Mouse (Mus musculus) hindbrain, embryonic 10.5 days (tissue): ENCODE measurements around the gene Derl3. TPM values are rescaled to one million over a fixed set of nuclear protein-coding genes. Genes with fewer than 3 reads are reported as not detected.
"Not testable (repeated sequence)": the region's sequence is repeated elsewhere in the genome, so short reads cannot be mapped to it uniquely, and the experiment has no call there.

Experiments used
- DNase-seq: peaks from one replicate; pipeline ENCODE4 v3.0.0-alpha.2; 2017; ENCODE audit warnings: low spot score
- H3K27ac ChIP-seq: fragments of 300-500 bp; sonication (generic); 2 replicates; pipeline ENCODE4 v1.5.1; 2016; ENCODE audit warnings: mild to moderate bottlenecking, moderate library complexity
- H3K27me3 ChIP-seq: fragments of 300-500 bp; sonication (generic); 2 replicates; pipeline ENCODE4 v1.6.1; 2016; ENCODE audit warnings: mild to moderate bottlenecking; ENCODE audit not compliant: poor library complexity, insufficient read depth, severe bottlenecking
- H3K36me3 ChIP-seq: fragments of 300-500 bp; sonication (generic); 2 replicates; pipeline ENCODE4 v1.6.1; 2016; ENCODE audit warnings: mild to moderate bottlenecking, moderate library complexity
- H3K4me1 ChIP-seq: fragments of 300-500 bp; sonication (generic); replicated peaks from 2 replicates; pipeline ENCODE4 v1.6.1; 2016; ENCODE audit warnings: mild to moderate bottlenecking
- H3K4me3 ChIP-seq: fragments of 300-500 bp; sonication (generic); 2 replicates; pipeline ENCODE4 v1.5.1; 2016; ENCODE audit warnings: mild to moderate bottlenecking, moderate library complexity
- H3K9me3 ChIP-seq: fragments of 300-500 bp; sonication (generic); 2 replicates; pipeline ENCODE4 v1.6.1; 2016; ENCODE audit warnings: mild to moderate bottlenecking, moderate library complexity
- WGBS: fragments of 180-500 bp; shearing (Covaris S2); methylation state at CpG from one replicate; pipeline ENCODE4 v1.1.7; 2016; 5-methylcytosine and 5-hydroxymethylcytosine counted together
- polyA plus RNA-seq: library from polyadenylated mRNA; unstranded; fragments of >200 nt; fragmentation: Nextera tagmentation; extraction: Ambion mirVana; gene quantifications from 2 replicates; pipeline ENCODE4 v1.2.1, GENCODE M21; 2016

The Derl3 gene
- polyA plus RNA-seq, 1 experiment from 2014 or later = 1.6 TPM

DNA sequence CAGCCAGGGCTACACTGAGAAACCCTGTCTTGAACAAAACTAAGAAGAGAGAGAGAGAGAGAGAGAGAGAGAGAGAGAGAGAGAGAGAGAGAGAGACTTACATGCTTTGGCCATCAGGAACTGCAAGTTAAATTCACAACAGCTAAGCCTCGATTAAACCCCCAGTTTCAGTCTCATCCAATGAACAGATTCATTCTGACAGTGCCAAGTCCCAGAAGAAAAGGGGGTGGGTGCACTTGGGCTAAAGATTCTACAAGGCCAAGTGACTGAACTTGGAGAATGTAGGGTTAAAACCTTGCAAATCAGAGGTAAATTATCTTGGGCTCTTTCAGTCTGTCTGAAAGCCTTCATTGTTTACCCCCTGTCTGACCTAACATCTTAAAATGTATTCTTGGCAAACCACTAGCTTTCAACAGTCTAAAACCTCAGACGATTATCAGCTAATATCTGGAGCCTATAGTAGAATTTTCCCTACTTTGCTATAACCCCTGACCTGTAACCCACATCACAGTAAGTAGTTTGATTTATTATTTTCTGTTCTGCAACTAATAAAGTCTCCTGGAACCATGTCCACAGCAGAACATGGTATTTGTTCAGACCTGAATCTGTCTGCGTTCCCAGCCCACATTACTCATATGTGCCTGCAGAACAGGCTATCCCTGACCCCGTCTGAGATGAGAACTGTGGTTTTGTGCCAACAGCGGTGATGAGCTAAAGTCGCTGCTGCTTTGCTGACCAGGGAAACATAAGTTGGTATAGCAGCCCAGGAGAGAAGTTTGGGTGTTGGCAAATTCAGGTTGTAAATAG is 12.2 kb upstream of the Derl3 start:
- DNase-seq = no peak
- 68% methylated on average over 6 of the region's 6 CpGs for WGBS
- H3K27me3 ChIP-seq = no peaks in the 10 kb centered on the region
- peaks cover 26% of the 10 kb centered on the region for H3K4me1 ChIP-seq
- no peaks in the 10 kb centered on the region for H3K9me3 ChIP-seq
- H3K4me3 ChIP-seq = no peak overlapping the region
- peak overlapping the region; percentile 74 for H3K27ac ChIP-seq
- H3K36me3 ChIP-seq = no peaks in the 10 kb centered on the region

GRCm38 (mm10) chr10:75881578-75882432 is 11.4 kb upstream of the Derl3 start:
- no peaks in the 10 kb centered on the region for H3K9me3 ChIP-seq
- no peak for DNase-seq
- peak overlapping the region; percentile 16 for H3K4me3 ChIP-seq
- no peaks in the 10 kb centered on the region for H3K36me3 ChIP-seq
- H3K27ac ChIP-seq = peak overlapping the region; percentile 74
- WGBS = 10% methylated on average over 20 of the region's 20 CpGs
- peaks cover 26% of the 10 kb centered on the region for H3K4me1 ChIP-seq
- no peaks in the 10 kb centered on the region for H3K27me3 ChIP-seq

GRCm38 (mm10) chr10:75882433-75883231 is 10.6 kb upstream of the Derl3 start:
- whole genome bisulfite sequencing = 7% methylated on average over 15 of the region's 15 CpGs
- DNase-seq = no peak
- H3K27ac ChIP-seq = peak overlapping the region; percentile 74

GRCm38 (mm10) chr10:75883232-75883552 is 10.0 kb upstream of the Derl3 start:
- Histone ChIP-seq H3K27me3 (no peaks in the 10 kb centered on the region), H3K36me3 (no peaks in the 10 kb centered on the region), H3K9me3 (no peaks in the 10 kb centered on the region), H3K27ac (peak overlapping the region; percentile 74; the same call in 1 of the 2 replicates), H3K4me1 (peaks cover 26% of the 10 kb centered on the region), H3K4me3 (peak overlapping the region; percentile 32)
- DNase-seq = peak; percentile 76
- 2% methylated on average over 10 of the region's 10 CpGs for WGBS

More at GRCm38 (mm10) chr10:75882433-75883231, 10.6 kb upstream of the Derl3 start:
- H3K4me3 ChIP-seq = peak overlapping the region; percentile 32
- peaks cover 26% of the 10 kb centered on the region for H3K4me1 ChIP-seq
- H3K9me3 ChIP-seq = no peaks in the 10 kb centered on the region
- no peaks in the 10 kb centered on the region for H3K27me3 ChIP-seq
- no peaks in the 10 kb centered on the region for H3K36me3 ChIP-seq

DNA sequence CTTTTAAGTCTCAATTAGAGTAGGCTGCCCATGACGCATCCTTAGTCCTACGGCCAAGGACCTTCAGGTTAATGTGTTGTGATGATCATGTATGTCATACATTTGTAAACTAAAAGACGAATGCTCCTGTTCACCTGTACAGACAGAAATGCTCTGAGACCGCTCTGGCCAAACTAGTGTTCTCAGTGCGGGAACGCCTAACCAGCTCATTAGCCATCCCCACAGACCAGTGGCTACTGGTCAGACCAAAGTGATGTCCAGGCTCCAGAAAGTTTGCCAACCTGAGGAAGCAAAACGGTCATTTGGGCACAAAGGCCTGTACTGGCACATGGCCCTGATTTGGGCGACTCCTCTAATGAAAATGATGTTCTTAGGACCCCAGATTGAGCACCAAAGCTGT is 8.5 kb upstream of the Derl3 start:
- no peaks in the 10 kb centered on the region for H3K27me3 ChIP-seq
- no peak for DNase-seq
- H3K4me1 ChIP-seq = peaks cover 38% of the 10 kb centered on the region
- no peaks in the 10 kb centered on the region for H3K36me3 ChIP-seq
- no peak overlapping the region for H3K27ac ChIP-seq
- no peaks in the 10 kb centered on the region for H3K9me3 ChIP-seq
- 94% methylated on average over 8 of the region's 8 CpGs for WGBS
- H3K4me3 ChIP-seq = no peak overlapping the region

- not testable (repeated sequence) for DNase-seq, H3K4me3 ChIP-seq, H3K36me3 ChIP-seq, H3K27ac ChIP-seq, H3K9me3 ChIP-seq, H3K27me3 ChIP-seq
- 92% methylated on average over 5 of the region's 5 CpGs for WGBS
- peaks cover 25% of the 10 kb centered on the region for H3K4me1 ChIP-seq
Observed at GRCm38 (mm10) chr10:75887504-75887903, 5.7 kb upstream of the Derl3 start.

DNA sequence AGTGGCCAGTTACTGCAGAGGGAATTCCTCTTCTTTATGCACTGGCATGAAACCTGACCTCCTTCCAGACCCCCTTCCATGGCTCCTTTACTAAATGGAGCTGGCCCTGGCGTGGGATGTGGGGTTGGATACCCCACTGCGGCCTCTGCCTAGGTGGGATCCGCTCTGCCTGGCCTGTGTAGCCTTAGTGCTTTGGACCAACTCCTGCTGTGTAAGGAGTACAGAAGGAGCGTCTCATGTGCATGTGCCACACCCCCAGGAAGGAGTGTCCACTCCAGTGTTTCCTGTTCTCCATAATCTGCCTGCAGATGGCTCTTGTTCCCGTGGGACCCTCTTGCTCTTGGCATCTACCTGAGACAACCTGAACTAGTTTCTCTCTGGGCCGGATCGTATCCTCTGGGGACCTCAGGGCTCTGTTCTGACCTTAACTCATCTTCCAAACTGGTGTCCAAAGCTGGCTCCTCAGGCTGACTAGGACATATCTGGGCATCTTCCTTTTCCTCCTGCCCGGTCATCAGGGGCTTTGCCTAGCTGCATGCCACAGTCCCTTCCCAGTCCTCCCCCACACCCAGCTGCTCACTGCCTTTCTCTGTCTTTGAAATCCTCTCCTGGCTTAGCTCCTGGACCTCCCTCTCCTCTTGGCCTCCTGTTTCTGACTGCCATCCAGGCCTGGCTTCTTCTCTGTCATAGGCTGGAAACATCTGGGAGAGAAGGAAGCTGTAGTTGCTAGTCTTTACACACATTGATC is 3.6 kb upstream of the Derl3 start:
- Histone ChIP-seq H3K4me1 (peaks cover 38% of the 10 kb centered on the region), H3K27me3 (no peaks in the 10 kb centered on the region), H3K27ac (peak overlapping the region; percentile 13; the same call in 1 of the 2 replicates), H3K9me3 (no peaks in the 10 kb centered on the region), H3K36me3 (peaks cover 13% of the 10 kb centered on the region), H3K4me3 (no peak overlapping the region)
- DNase-seq = no peak
- 49% methylated on average over 8 of the region's 8 CpGs for WGBS

GRCm38 (mm10) chr10:75894601-75895000 is 1.4 kb downstream of the Derl3 start:
- 81% methylated on average over 6 of the region's 6 CpGs for WGBS
- no peak for DNase-seq
- Histone ChIP-seq H3K4me3 (no peak overlapping the region), H3K27me3 (no peaks in the 10 kb centered on the region), H3K4me1 (peaks cover 37% of the 10 kb centered on the region), H3K27ac (no peak overlapping the region), H3K36me3 (peaks cover 63% of the 10 kb centered on the region), H3K9me3 (no peaks in the 10 kb centered on the region)

GRCm38 (mm10) chr10:75895730-75896129 is 2.5 kb downstream of the Derl3 start:
- Histone ChIP-seq H3K27me3 (no peaks in the 10 kb centered on the region), H3K27ac (no peak overlapping the region), H3K9me3 (no peaks in the 10 kb centered on the region), H3K36me3 (peaks cover 74% of the 10 kb centered on the region), H3K4me3 (no peak overlapping the region), H3K4me1 (peaks cover 31% of the 10 kb centered on the region)
- DNase-seq = no peak
- WGBS = 99% methylated on average over 5 of the region's 5 CpGs

DNA sequence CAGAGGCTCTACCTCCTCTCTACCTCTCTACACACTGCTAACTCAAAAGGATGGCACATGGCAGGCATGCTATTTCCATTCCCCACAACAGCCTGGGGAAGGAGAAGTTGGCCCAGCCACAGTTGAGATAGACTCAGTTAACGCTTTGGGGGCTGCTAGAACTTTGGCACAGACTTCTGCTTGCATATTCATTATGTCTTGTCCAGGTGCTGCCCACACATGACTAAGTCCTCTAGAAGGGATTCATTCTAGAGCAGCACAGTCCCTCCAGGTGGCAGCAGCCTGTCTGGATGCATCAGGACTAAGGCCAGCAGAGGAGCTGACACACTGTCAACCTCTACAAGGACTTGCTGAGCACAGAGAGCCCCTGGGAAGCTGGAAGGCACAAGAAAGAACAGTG is 3.0 kb downstream of the Derl3 start:
- Histone ChIP-seq H3K27me3 (no peaks in the 10 kb centered on the region), H3K27ac (no peak overlapping the region), H3K36me3 (peaks cover 79% of the 10 kb centered on the region), H3K4me3 (no peak overlapping the region), H3K9me3 (no peaks in the 10 kb centered on the region), H3K4me1 (peaks cover 31% of the 10 kb centered on the region)
- WGBS = 98% methylated on average over 1 of the region's 1 CpGs
- no peak for DNase-seq

- 49% methylated on average over 6 of the region's 6 CpGs for WGBS
Observed at GRCm38 (mm10) chr10:75897373-75897772, 4.2 kb downstream of the Derl3 start.

GRCm38 (mm10) chr10:75898039-75898564 is 4.9 kb downstream of the Derl3 start:
- H3K36me3 ChIP-seq = peaks cover 98% of the 10 kb centered on the region
- no peak overlapping the region for H3K27ac ChIP-seq
- no peaks in the 10 kb centered on the region for H3K9me3 ChIP-seq
- H3K27me3 ChIP-seq = no peaks in the 10 kb centered on the region
- DNase-seq = no peak
- peaks cover 24% of the 10 kb centered on the region for H3K4me1 ChIP-seq
- WGBS = 84% methylated on average over 6 of the region's 6 CpGs
- no peak overlapping the region for H3K4me3 ChIP-seq

More at GRCm38 (mm10) chr10:75897373-75897772, 4.2 kb downstream of the Derl3 start:
- Histone ChIP-seq H3K27me3 (no peaks in the 10 kb centered on the region), H3K4me1 (peaks cover 31% of the 10 kb centered on the region), H3K4me3 (no peak overlapping the region), H3K36me3 (peaks cover 91% of the 10 kb centered on the region), H3K27ac (no peak overlapping the region), H3K9me3 (no peaks in the 10 kb centered on the region)
- DNase-seq = peak; percentile 72
